Mouse (Mus musculus): ENCODE measurements around the gene Cda. TPM values are rescaled to one million over a fixed set of nuclear protein-coding genes. Genes with fewer than 3 reads are reported as not detected.

The Cda gene
- polyA plus RNA-seq, 1 experiment: 0.24 TPM

GRCm38 (mm10) chr4:138301271-138301780 is 66.5 kb downstream of the Cda start:
- H3K4me3 ChIP-seq (ENCODE audit: control insufficient read depth, insufficient read depth, low read length): no peak overlapping the region
- WGBS: 91% methylated on average over 10 of the region's 10 CpGs
- no peak for DNase-seq

GRCm38 (mm10) chr4:138293949-138294550 is 73.7 kb downstream of the Cda start:
- no peak for DNase-seq
- H3K27me3 ChIP-seq (ENCODE audit: control insufficient read depth, insufficient read depth, low read length): no peaks in the 10 kb centered on the region
- TF ChIP-seq CTCF (IDR thresholded peaks at IDR 0.05; ENCODE audit: borderline replicate concordance, control insufficient read depth, extremely low read depth, insufficient read depth, low read length, poor library complexity): no peak
- TF ChIP-seq POLR2A (IDR thresholded peaks at IDR 0.05; ENCODE audit: control insufficient read depth, extremely low read depth, insufficient read depth, low read length, poor library complexity): no peak
- no peak overlapping the region for H3K4me3 ChIP-seq (ENCODE audit: control insufficient read depth, insufficient read depth, low read length)
- no peaks in the 10 kb centered on the region for H3K4me1 ChIP-seq (replicated peaks; ENCODE audit: control insufficient read depth, insufficient read depth, low read length)
- 88% methylated on average over 9 of the region's 14 CpGs for WGBS
- no peak overlapping the region for H3K27ac ChIP-seq (ENCODE audit: control insufficient read depth, insufficient read depth, low read length)
- H3K36me3 ChIP-seq (ENCODE audit: control insufficient read depth, insufficient read depth, low read length): no peaks in the 10 kb centered on the region

More at GRCm38 (mm10) chr4:138301271-138301780, 66.5 kb downstream of the Cda start:
- no peaks in the 10 kb centered on the region for H3K36me3 ChIP-seq (ENCODE audit: control insufficient read depth, insufficient read depth, low read length)
- peaks cover 13% of the 10 kb centered on the region for H3K4me1 ChIP-seq (replicated peaks; ENCODE audit: control insufficient read depth, insufficient read depth, low read length)
- H3K27ac ChIP-seq (ENCODE audit: control insufficient read depth, insufficient read depth, low read length): no peak overlapping the region
- H3K27me3 ChIP-seq (ENCODE audit: control insufficient read depth, insufficient read depth, low read length): no peaks in the 10 kb centered on the region
- TF ChIP-seq CTCF (IDR thresholded peaks at IDR 0.05; ENCODE audit: borderline replicate concordance, control insufficient read depth, extremely low read depth, insufficient read depth, low read length, poor library complexity): no peak
- TF ChIP-seq POLR2A (IDR thresholded peaks at IDR 0.05; ENCODE audit: control insufficient read depth, extremely low read depth, insufficient read depth, low read length, poor library complexity): no peak

- Histone ChIP-seq H3K27ac (ENCODE audit: control insufficient read depth, insufficient read depth, low read length) (no peak overlapping the region), H3K4me1 (replicated peaks; ENCODE audit: control insufficient read depth, insufficient read depth, low read length) (no peaks in the 10 kb centered on the region), H3K27me3 (ENCODE audit: control insufficient read depth, insufficient read depth, low read length) (no peaks in the 10 kb centered on the region), H3K36me3 (ENCODE audit: control insufficient read depth, insufficient read depth, low read length) (no peaks in the 10 kb centered on the region), H3K4me3 (ENCODE audit: control insufficient read depth, insufficient read depth, low read length) (no peak overlapping the region)
- DNase-seq: no peak
- WGBS: 94% methylated on average over 18 of the region's 18 CpGs
- TF ChIP-seq CTCF (IDR thresholded peaks at IDR 0.05; ENCODE audit: borderline replicate concordance, control insufficient read depth, extremely low read depth, insufficient read depth, low read length, poor library complexity): no peak
- no peak for TF ChIP-seq POLR2A (IDR thresholded peaks at IDR 0.05; ENCODE audit: control insufficient read depth, extremely low read depth, insufficient read depth, low read length, poor library complexity)
These were observed 74.4 kb downstream of the Cda start for GRCm38 (mm10) chr4:138293261-138293948.

GRCm38 (mm10) chr4:138292028-138292427 is 75.8 kb downstream of the Cda start:
- WGBS: 94% methylated on average over 13 of the region's 13 CpGs
- Histone ChIP-seq H3K4me1 (replicated peaks; ENCODE audit: control insufficient read depth, insufficient read depth, low read length) (no peaks in the 10 kb centered on the region), H3K36me3 (ENCODE audit: control insufficient read depth, insufficient read depth, low read length) (no peaks in the 10 kb centered on the region), H3K4me3 (ENCODE audit: control insufficient read depth, insufficient read depth, low read length) (no peak overlapping the region), H3K27me3 (ENCODE audit: control insufficient read depth, insufficient read depth, low read length) (no peaks in the 10 kb centered on the region), H3K27ac (ENCODE audit: control insufficient read depth, insufficient read depth, low read length) (no peak overlapping the region)
- no peak for DNase-seq
- TF ChIP-seq POLR2A (IDR thresholded peaks at IDR 0.05; ENCODE audit: control insufficient read depth, extremely low read depth, insufficient read depth, low read length, poor library complexity) (no peak), CTCF (IDR thresholded peaks at IDR 0.05; ENCODE audit: borderline replicate concordance, control insufficient read depth, extremely low read depth, insufficient read depth, low read length, poor library complexity) (no peak)

- Histone ChIP-seq H3K27ac (ENCODE audit: control insufficient read depth, insufficient read depth, low read length) (no peak overlapping the region), H3K27me3 (ENCODE audit: control insufficient read depth, insufficient read depth, low read length) (no peaks in the 10 kb centered on the region), H3K4me1 (replicated peaks; ENCODE audit: control insufficient read depth, insufficient read depth, low read length) (peaks cover 9% of the 10 kb centered on the region), H3K36me3 (ENCODE audit: control insufficient read depth, insufficient read depth, low read length) (no peaks in the 10 kb centered on the region), H3K4me3 (ENCODE audit: control insufficient read depth, insufficient read depth, low read length) (no peak overlapping the region)
- no peak for DNase-seq
- TF ChIP-seq CTCF (IDR thresholded peaks at IDR 0.05; ENCODE audit: borderline replicate concordance, control insufficient read depth, extremely low read depth, insufficient read depth, low read length, poor library complexity): no peak
- TF ChIP-seq POLR2A (IDR thresholded peaks at IDR 0.05; ENCODE audit: control insufficient read depth, extremely low read depth, insufficient read depth, low read length, poor library complexity): no peak
- 90% methylated on average over 7 of the region's 7 CpGs for WGBS
These were observed 79.1 kb downstream of the Cda start for GRCm38 (mm10) chr4:138288691-138289090.

Other genes with a start within 250 kb of the Cda start
- 146 and 150 TPM in 2 replicates for gene Hp1bp3, start 151.7 kb downstream of the Cda start, polyA plus RNA-seq (2012; rRNA removed)
- gene Sh2d5, start 117.6 kb downstream of the Cda start, polyA plus RNA-seq (2012; rRNA removed): 4.2 and 4.7 TPM in 2 replicates
- gene Kif17, start 117.6 kb downstream of the Cda start, polyA plus RNA-seq (2012; rRNA removed): 1.3 and 1.6 TPM in 2 replicates
- gene Ddost, start 63.3 kb downstream of the Cda start, polyA plus RNA-seq (2012; rRNA removed): 173 and 195 TPM in 2 replicates
- gene Pink1, start 41.7 kb downstream of the Cda start, polyA plus RNA-seq (2012; rRNA removed): 82.3 and 103 TPM in 2 replicates
- gene Fam43b, start 28.5 kb upstream of the Cda start, polyA plus RNA-seq (2012; rRNA removed): not detected in 2 replicates
- gene Mul1, start 66.7 kb upstream of the Cda start, polyA plus RNA-seq (2012; rRNA removed): 16.6 and 16.9 TPM in 2 replicates
- gene Camk2n1, start 86.3 kb upstream of the Cda start, polyA plus RNA-seq (2012; rRNA removed): 2.2 and 2.7 TPM in 2 replicates

Measured in thymus, adult 2 months (tissue).